Mouse (Mus musculus) heart, adult 11 months (tissue): ENCODE measurements at regions not wholly inside any gene's neighbourhood (a gene's known extent, or its start where the extent isn't known, plus 50 kb on each side); places are given as distances from the start of the nearest gene placed in this dataset.

ENCODE experiments used
- DNase-seq: peaks from one replicate; pipeline ENCODE4 v3.0.0; 2022

DNA sequence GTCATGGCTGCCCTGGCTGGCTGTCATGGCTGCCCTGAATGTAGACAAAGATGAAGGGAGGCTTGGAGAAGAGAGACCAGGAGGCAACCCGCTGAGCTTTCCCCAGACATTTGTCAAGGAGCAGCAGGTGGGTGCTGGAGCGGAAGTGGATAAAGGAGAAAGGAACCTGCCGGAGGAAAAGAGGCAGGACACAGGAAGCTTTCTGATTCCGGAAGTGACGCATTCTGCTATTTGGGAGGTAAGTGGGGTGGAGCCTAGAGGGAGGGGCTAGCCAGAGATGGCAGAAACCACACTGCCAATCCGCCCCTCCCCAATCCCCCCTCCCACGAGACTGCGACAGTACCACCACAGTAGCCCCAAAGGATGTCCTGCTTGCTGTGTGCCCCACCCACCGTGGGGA is 80.1 kb downstream of the Gm572 start:
- no peak for DNase-seq

DNA sequence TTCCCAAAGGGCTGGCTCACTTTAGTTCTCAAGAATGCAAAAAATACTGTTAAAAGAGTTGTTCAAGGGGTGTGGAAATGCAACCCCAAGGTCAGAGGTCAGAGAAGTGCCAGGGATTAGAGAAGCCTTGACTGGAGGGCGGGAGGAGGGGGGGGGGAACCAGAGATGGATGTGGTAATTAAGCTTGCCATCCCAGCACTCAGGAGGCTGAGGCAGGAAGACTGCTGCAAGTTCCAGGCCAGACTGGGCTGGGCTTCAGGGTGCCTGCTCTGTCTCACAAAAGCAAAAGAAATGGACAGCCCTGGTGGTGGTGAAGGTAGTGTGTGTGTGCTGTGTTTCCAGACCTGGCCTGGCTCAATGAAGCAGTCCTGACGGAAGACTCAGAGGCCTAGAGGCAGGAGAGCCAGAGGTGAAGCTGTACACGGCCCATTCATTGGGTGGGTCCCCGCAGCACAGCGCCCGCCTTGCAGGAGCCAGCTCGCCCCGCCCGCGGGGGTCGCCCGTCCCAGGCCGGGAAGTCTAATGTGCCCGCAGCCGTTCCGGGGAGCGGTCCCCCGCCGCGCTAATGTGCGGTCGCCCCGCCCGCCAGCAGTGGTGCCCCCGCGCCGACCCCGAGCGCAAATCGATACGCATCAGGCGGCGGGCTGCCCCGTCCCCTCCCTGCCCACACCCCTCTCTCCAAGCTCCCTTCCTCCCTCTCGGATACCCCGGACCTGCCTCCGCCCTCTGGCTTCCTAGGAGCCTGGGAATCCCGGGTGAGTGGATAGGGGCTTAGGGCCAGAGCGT is 80.1 kb upstream of the Casz1 start:
- DNase-seq: no peak

DNA sequence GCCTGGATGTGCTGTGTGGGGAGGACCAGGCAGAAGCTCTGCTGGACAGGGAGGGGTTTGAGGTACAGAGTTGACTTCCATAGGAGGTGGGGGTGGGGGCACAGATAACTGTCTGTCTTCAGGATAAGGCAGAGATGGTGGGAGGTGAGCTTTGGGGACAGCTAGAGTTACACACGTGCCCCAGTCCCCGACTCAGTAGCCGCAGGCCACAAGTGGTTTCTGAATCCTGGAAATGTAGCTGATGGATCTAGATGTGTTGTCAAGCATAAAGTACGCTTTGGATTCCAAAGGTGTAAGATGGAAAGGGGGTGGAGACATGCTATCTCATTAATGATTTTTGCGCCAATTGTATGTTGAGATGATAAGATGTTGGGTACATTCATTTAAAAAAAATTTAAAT is 75.4 kb upstream of the Casz1 start:
- DNase-seq: no peak

DNA sequence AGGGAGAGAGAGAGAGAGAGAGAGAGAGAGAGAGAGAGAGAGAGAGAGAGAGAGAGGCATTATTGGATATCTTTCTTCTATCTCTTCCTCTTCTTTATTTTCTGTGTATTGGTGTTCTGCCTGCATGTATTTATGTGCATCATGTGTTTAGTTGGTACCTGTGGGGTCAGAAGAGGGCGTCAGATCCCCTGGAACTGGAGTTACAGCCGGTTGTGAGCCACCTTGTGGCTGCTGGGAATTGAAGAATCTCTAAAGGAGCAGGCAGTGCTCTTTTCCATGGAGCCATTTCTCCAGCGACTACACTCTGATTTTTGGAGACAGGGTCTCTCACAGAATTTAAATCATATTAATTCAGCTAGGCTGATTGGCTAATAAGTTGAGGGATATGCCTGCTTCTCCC is 72.6 kb upstream of the Casz1 start:
- DNase-seq: no peak

DNA sequence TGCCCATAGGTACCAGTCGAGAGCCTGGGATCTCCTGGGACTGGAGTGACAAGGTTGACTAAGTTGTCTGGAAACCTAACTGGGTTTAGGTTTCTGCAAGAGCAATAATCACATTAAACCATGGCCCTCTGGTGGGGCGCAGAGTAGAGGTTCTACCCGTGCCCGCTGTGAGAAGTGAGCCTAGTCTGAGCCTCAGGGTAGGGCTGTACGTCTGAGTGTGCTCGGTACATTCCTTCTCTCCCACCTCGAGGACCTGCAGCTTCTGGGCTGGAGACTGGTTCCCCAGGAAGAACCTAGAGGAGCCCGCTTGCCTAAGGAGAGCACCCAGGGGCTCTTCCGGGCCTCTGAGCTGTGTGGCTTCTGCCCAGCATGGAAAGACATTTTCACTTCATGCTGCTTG is 70.2 kb upstream of the Casz1 start:
- no peak for DNase-seq

DNA sequence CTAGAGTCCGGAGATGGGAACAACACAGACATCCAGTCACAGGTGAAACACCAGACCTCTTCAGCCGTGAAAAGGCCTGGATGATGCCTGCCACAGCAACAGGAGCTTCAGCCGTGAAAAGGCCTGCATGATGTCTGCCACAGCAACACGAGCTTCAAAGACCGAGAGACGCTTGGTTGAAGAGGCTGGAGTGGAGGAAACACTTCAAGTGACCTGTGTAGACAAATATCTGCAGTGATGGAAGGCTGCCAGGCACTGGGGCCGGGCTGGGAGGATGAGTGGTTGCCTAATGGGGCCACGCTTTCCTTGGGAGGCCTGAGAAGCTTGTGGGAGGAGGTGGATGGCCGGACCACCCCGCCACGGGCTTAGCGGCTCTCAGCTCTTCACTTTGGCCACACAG is 69.7 kb upstream of the Casz1 start:
- no peak for DNase-seq

DNA sequence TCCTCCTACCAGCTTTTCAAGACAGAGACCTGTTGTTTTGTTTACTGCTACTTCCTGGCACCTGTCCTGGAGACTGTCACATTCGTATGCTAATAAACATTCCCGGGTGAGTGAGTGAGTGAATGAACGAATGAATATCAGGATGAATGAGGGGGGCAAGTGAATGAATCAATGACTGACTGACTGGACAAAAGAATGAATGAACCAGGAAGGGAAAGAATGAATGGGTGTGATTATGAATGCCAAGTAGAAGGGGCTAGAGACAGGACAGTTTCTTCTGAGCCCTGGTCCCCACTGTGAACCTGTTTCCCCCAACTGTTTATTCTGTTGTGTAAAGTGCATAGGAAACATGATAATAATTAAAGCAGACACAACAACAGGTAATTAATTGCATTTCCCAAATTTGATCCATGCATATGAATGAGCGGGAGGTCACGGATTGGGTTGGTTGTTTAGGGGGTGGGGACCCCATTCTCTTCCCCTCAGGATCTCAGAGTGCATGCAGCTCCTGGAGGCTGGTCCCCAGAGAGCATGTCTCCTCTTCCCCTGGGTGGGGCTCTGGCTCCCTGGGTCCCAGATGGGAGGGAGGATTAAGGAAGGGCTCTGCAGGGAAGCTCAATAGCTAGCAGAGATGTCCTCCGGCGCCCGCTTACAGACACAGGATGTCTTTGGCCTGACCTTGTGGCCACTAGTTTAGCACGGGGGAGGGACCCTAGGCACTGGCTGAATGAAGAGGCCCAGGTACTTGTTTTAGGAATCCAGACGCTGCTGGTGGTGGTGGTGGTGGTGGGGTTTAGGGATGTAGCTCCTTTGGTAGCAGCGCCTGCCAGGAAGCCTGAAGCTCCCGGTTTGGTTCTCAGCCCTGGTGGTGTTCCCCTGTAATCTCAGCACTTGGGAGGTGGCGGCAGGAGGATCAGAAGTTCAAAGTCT is 65.4 kb upstream of the Casz1 start:
- no peak for DNase-seq

DNA sequence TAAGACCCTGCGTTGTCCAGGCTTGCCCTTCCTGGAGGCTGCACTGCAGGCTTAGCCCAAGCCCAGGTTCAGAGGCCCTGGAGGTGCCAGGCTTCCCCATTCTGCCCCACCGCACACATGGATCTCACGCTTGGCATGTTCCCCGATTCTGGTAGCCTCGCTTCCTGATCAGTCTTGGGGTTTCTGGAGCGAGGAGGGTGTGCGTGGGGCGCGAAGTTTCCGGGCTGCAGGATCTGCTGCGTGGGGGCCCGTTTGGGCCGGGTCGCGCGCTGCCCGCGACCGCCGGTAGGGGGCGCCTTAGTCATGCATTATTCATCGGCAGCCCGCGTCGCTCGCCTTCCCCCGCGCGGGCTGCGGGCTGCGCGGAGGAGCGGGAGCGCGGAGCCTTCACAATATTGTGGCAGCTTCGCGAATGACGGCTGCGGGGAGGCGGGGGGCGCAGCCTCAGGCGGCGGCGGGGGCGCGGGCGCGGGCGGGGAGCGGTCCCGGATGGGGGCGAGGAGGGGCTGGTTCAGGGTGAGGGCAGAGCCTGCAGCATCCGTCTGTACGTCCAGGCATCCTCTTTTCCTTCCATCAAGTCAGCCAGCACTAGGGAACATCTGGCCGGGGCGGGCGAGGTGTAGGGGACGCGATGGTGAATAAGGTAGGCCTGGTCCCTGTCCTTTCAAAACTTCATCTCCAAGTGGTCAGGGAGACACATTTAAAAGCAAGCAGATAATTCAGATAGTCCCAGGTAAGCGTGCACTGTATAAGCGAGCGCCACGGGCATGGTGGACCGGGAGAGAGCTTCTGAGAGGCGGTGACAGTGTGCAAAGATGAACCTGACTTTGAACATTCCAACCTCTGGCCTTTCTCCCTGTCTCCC is 61.4 kb upstream of the Casz1 start:
- DNase-seq: peak; percentile 93

DNA sequence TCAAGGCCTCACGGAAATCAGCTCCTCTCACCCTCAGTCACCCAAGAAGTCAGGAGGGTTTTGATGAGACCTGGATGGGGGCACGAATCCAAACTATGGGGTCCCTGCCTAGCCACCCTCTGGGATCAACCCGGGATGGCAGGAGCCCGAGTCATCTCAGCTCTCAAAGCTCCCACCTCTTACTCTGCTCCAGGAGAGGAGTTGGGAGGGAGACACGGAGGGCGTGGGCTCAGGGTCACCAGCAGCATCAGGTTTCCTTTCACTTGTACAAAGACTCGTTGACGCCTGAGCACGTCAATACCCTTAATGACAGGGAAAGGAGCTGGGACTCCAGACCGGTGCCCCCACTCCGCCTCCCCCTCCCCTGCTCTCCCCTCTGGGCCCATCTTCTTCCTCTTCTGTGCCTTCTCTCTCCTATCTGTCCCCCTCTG is 60.8 kb upstream of the Casz1 start:
- no peak for DNase-seq

DNA sequence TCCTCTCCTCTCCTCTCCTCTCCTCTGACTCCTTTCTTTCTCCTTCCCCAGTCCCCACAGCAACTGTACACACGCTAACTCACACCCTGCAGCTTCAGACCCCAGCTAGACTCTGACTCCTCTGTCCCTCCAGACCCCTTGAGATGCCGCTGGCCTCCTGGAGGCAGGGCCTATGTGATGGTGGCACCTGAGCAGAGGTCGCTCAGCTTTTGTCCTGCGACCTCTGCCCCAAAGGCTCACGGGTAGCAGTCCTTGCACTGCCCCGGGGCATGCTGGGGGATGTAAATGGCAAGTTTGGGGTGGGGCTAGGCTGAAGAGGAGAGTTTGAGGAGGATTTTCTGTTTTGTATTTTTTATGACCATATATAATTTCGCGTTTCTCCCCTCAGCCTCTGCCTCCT is 60.2 kb upstream of the Casz1 start:
- DNase-seq: no peak

DNA sequence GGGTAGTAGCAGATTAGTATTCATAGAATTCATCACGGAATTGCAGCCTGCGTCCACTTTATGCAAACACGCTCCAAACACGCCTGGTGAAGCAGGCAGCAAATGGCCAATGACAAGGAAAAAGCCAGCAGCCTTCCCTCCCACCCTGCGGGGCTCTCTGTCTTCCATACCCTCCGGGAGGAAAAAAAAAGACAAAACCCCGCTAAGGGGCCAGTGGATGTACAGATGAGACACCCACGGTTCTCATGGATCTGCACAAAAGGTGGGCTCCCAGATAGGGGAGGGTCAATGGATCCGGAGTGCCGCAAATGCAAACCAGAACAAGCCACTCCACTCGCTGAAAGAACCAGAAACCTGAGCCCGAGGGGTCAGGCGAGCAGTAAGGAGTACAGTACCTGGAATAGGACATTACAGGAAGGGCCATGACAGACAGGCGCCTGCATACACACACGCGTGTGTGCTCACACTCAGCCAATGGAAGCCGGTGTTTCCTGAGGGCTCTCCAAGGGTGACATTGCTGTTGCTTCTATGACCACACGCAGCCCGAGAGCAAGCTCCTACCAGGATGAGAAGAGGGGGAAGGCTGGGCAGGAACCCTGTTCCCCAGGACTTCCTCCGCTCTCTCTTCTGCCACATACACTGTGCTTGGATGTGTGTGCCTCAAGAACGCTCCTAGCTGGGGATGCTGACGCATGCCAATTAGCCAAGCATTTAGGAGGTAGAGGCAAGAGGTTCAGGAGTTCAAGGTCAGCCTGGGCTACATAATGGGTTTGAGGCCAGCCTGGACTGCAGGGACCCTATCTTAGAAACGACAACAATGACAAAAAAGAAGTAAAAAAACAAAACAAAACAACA is 57.5 kb upstream of the Casz1 start:
- no peak for DNase-seq

DNA sequence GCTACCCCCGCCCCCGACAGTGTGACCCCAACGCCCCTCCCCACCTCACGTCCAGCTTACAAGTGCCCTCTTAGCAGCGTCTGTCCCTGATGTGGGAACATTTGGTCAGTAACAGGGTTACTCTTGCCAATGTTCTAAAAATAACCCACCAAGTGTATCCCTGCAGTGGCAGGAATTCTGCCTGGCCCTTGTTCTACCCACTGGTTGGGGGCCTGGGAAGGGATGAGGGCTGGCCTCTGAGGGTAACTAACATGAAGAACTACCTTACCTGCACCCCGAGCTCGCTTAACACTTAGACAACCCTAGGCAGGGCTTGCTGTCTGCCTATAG is 56.9 kb upstream of the Casz1 start:
- peak; percentile 94 for DNase-seq

DNA sequence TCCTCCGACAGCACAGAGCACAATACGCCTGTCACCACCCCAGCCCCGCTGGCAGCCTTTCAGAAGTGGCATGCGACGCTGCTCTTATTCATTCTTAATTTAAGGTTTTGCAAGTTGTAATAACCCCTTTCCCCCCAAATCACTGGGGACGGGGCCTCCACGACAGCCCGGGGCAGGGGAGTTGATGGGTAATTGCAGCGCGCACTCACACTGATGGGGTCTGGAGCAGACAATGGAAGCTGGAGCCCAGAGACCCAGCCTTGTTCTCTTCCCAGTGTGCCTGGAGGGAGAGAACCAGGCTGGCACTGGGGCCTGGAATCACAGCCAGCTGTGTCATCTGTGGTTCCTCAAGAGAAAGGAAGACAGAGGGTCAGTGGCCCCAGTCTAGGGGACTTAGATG is 54.2 kb upstream of the Casz1 start:
- DNase-seq: no peak

DNA sequence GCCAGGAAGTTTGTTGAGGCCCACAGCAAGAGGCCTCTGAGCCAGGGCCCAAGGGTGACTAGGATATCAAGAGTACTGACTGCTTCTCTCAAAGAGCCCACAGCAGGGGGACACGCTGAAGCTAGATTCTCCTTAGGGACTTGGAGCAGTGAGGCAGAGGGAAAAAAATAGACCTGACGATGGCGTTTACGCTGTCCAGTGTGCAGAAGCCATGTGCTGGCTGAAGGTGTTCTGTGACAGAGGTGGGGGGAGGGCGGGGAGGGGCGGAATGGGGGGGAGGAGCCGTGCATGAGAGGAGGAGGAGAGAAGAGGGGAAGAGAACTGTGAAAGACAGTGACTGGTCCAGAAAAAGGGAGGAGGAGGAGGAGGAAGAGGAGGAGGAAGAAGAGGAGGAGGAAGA is 52.6 kb upstream of the Casz1 start:
- DNase-seq: no peak

DNA sequence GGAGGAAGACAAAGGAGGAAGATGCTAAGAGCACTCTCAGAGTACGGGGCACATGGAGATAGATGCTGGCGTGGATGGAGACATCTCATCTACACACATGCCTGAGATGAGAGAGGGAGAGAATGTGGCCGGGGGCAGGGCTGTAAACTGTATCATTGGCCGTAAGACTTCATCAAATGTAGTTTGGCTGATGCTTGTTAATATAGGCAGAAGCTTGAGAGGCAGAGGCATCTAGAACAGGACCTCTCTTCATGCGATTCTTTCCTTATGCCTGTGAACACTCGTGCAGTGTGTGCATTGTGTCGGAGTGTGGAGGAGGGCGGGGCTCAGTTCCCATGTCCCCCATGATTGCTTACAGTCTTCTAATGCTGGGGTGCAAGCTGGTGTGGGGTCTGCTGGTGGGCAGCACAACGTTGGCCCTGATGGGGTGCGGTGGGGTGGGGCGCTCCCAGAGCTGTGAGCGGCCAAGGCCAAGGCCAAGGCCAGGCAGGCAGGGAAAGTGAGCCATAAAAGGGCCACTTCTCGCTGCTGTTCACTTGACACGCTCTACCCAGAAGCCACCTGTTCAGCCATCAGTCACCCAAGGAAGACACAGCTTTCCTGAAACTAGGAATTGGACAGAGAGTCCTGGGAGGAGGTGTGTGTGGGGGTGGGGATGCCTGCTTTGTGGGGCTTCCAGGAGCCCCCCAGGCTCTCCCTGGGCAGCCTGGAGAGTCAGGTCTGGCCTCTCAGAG is 51.7 kb upstream of the Casz1 start:
- no peak for DNase-seq

DNA sequence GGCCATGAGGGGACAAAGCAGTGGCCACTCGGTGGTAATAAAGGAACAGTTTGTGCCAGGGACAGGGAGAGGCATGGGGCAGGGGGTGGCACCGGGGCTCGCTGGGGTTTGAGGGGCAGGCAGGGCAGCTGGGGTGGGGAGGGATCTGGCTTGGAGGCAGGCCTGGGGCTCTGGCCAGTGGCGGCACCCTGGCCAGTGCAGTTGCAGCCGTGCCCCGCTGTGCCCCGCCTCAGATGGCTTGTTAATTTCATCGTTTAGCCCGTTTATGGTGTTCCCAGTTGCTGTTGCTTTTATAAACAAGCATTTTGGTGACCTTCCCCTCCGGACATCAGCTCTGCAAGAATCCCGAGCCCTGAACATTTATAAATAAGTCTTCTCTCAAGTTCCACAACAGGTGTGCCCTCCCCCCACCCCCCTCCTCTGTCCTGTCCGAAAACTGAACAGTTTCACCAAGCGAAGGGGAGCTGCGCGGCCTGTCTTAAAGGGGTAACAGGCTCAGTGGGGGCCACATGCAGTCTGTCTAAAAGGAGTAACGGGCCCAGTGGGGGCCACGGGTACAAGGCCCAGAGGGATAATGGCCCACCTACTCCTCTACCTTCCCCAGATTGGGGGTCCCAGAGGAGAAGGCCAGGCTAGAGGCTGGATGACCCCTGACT is 51.0 kb upstream of the Casz1 start:
- DNase-seq: no peak

DNA sequence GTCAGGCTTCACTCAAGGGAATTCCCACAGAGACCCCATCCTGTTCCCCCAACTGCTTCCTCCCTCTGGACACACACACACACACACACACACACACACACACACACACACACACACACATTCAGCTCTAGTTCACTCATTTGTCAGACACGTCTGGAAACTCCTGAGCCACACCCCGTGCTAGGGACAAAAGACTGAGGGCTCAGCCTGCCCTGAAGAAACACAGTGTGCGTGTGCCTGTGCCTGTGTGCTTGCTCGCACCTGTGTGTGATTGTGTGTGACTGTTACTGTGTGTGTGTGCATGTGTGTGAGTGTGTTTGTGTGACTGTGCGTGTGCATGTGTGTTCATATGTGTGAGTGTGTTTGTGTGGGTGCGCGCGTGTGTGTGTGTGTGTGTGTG is 50.4 kb upstream of the Casz1 start:
- DNase-seq: no peak
